Mouse (Mus musculus) liver, adult 2 months (tissue): ENCODE measurements around the gene Igfbp7. TPM values are rescaled to one million over a fixed set of nuclear protein-coding genes. Genes with fewer than 3 reads are reported as not detected.
A peak's percentile ranks its signal among the peaks of the same experiment; 100 is the strongest.

Experiments
- DNase-seq: peaks from one replicate; pipeline ENCODE4 v3.0.0-alpha.2; 2011; ENCODE audit warnings: low read depth, low spot score; ENCODE audit errors: extremely low read depth
- H3K27ac ChIP-seq: fragments of 200-500 bp; replicated peaks from 2 replicates; pipeline ENCODE4 v1.5.1; 2012; ENCODE audit warnings: low read depth, mild to moderate bottlenecking, control low read depth, inconsistent platforms, low read length; ENCODE audit not compliant: insufficient read depth
- H3K27me3 ChIP-seq: fragments of 200-500 bp; 2 replicates; pipeline ENCODE4 v1.6.1; 2012; ENCODE audit warnings: mild to moderate bottlenecking, moderate library complexity, low read length, inconsistent platforms; ENCODE audit not compliant: control insufficient read depth, insufficient read depth
- H3K36me3 ChIP-seq: fragments of 200-500 bp; 2 replicates; pipeline ENCODE4 v1.6.1; 2012; ENCODE audit warnings: low read length, inconsistent platforms; ENCODE audit not compliant: control insufficient read depth, insufficient read depth
- H3K4me1 ChIP-seq: fragments of 200-500 bp; 2 replicates; pipeline ENCODE4 v1.6.1; 2011; ENCODE audit warnings: low read length; ENCODE audit not compliant: control insufficient read depth, insufficient read depth
- H3K4me3 ChIP-seq: fragments of 200-500 bp; 2 replicates; pipeline ENCODE4 v1.5.1; 2011; ENCODE audit warnings: low read depth, mild to moderate bottlenecking, control low read depth, low read length, moderate library complexity; ENCODE audit not compliant: insufficient read depth
- H3K79me2 ChIP-seq: fragments of 200-500 bp; 2 replicates; pipeline ENCODE4 v1.6.1; 2012; ENCODE audit warnings: inconsistent platforms, mild to moderate bottlenecking, low read length, moderate library complexity; ENCODE audit not compliant: control insufficient read depth, insufficient read depth
- H3K9ac ChIP-seq: fragments of 200-500 bp; 2 replicates; pipeline ENCODE4 v1.6.1; 2012; ENCODE audit warnings: low read depth, mild to moderate bottlenecking, control low read depth, inconsistent platforms, low read length
- CTCF ChIP-seq: fragments of 200-500 bp; IDR thresholded peaks from 2 replicates; pipeline ENCODE4 v1.5.1; 2011; ENCODE audit warnings: low read depth, low read length, control low read depth
- POLR2A ChIP-seq: fragments of 200-500 bp; IDR thresholded peaks from 2 replicates; pipeline ENCODE4 v1.6.1; 2011; ENCODE audit warnings: low read length, control low read depth; ENCODE audit not compliant: insufficient read depth; ENCODE audit errors: extremely low read depth
- WGBS: fragments of 180-500 bp; shearing (Covaris S2); methylation state at CpG from one replicate; pipeline ENCODE4 v1.1.7; 2018; 5-methylcytosine and 5-hydroxymethylcytosine counted together
- polyA plus RNA-seq: library from polyadenylated mRNA; depleted of rRNA; stranded (reverse); fragments of >200 nt; gene quantifications from 2 replicates; pipeline ENCODE4 v1.2.3, GENCODE M21; 2012
- total RNA-seq: library from RNA; depleted of rRNA; stranded (reverse); fragments of >200 nt; gene quantifications from 2 replicates; pipeline ENCODE4 v1.2.3, GENCODE M21; 2014

The Igfbp7 gene
- total and polyA plus RNA-seq, 2 experiments, result 69.7 to 336 TPM

DNA sequence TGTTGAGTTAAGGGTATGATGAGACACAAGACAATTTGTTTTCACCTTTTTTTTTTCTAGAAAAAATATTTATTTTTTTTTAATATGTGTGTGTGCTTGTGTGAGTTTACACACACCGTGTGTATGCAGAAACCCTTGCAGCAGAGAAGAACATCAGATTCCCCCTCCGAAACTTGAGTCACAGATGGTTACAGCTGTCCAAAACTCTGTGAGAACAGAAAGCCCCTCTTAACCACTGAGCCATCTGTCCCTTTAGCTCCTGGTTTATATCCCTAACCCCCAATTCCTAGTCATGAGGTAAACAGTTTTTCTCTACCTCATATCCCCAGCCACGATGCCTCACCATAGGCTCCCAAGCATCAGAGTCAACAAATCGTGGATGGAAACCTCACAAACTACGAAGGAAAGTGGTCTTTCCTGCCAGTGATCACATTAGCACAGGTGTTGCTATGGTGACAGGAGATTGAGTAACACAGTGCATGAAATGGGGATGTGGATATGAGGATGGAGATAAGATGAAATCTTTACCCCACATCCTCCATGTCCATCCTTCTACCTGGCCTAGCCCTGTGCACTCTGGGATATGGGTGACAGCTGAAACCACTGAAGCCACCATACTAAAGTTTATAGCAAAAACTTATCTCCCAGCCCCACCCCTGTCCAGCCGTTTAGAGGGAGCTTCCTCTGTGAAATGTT lies 21.8 kb downstream of the Igfbp7 start:
- Histone ChIP-seq H3K4me3 (no peak overlapping the region), H3K4me1 (peaks cover 11% of the 10 kb centered on the region), H3K27ac (no peak overlapping the region), H3K27me3 (no peaks in the 10 kb centered on the region), H3K36me3 (no peaks in the 10 kb centered on the region), H3K79me2 (no peaks in the 10 kb centered on the region; the same call in 1 of the 2 replicates), H3K9ac (no peak overlapping the region)
- no peak for TF ChIP-seq POLR2A
- no peak for TF ChIP-seq CTCF
- 69% methylated on average over 6 of the region's 6 CpGs for WGBS
- no peak for DNase-seq

DNA sequence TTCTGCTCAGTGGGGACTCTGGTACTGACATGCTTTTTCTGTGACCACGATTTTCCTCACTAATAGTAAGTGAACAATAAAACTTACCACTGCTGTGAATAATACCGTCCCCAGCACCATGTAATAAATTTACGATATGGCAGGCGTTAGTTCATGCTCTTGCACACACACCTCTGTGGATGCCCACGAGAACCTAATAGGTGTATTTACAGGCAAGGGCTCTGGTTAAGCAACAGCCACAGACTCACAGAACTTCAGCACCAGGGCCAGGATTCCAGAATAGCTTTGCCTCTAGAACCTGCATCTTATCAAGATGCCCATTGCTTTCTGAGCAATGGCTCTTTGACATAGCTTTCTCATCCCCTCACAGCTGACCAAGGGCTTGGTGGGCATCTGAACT lies 22.6 kb downstream of the Igfbp7 start:
- H3K27me3 ChIP-seq, result no peaks in the 10 kb centered on the region
- TF ChIP-seq POLR2A (no peak), CTCF (no peak)
- DNase-seq, result no peak
- no peaks in the 10 kb centered on the region for H3K36me3 ChIP-seq
- H3K4me3 ChIP-seq, result no peak overlapping the region
- 45% methylated on average over 5 of the region's 5 CpGs for WGBS
- H3K79me2 ChIP-seq, result no peaks in the 10 kb centered on the region; the same call in 1 of the 2 replicates
- no peak overlapping the region for H3K9ac ChIP-seq
- H3K27ac ChIP-seq, result no peak overlapping the region
- H3K4me1 ChIP-seq, result peaks cover 10% of the 10 kb centered on the region

DNA sequence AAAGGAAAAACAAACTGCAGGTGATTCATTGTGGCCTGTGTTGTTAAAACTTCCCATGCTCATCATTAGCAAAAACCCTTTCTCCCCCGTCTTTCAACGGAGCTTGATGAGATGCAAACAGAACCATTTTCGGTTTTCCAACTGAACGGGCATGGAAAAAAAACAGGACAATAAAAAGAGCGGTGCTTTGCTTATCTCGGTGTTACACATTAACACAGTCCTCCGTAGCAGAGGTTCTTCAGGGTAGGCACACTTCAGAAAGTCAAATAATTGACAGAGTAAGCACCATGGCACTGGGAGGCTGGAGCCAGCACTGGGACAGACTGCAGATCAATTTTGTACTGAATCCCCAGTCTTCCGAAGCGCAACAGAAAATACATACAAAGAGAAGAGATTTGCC lies 23.1 kb downstream of the Igfbp7 start:
- Histone ChIP-seq H3K27me3 (no peaks in the 10 kb centered on the region), H3K36me3 (no peaks in the 10 kb centered on the region), H3K4me1 (peaks cover 9% of the 10 kb centered on the region), H3K27ac (no peak overlapping the region), H3K79me2 (no peaks in the 10 kb centered on the region), H3K9ac (no peak overlapping the region), H3K4me3 (no peak overlapping the region)
- peak; percentile 44 for DNase-seq
- TF ChIP-seq POLR2A, result no peak
- TF ChIP-seq CTCF, result no peak
- 16% methylated on average over 9 of the region's 9 CpGs for WGBS

DNA sequence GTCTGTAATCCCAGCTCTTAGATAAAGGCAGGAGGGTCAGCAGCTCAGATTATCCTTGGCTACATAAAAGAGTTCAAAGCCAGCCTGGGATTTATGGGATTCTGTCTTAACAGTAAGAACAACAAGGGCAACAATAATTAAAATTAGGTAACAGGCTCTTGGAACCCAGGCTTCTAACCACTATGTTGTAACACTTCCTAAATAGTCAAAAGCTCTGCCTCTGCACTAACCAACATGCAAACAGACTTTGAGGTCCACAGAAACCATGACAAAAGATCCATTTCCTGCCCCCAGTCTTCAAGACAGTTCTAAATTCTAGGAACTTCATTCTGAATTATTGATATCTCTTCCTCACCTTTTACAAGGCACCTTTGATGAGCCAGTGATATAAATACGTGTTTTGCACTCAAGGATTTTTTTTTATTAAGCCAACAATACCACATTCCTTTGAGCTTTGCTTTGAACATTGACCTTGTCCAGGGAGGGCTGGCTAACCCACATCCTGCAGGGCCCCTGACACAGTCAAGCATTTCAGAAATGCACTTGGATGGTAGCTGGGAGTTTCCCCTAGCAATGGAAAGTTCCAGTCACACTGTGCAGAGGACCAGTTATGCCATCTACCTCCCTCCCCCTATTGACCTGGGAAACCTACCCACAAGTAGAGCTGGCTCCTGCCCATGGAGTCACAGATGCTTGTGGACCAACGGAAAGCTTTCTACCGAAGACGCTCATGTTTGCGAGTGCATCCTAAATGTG lies 23.9 kb downstream of the Igfbp7 start:
- no peak overlapping the region for H3K4me3 ChIP-seq
- whole genome bisulfite sequencing, result 68% methylated on average over 5 of the region's 5 CpGs
- H3K27ac ChIP-seq, result peak overlapping the region; percentile 19; the same call in 1 of the 2 replicates
- no peak for DNase-seq
- no peaks in the 10 kb centered on the region for H3K79me2 ChIP-seq
- TF ChIP-seq CTCF (no peak), POLR2A (no peak)
- no peaks in the 10 kb centered on the region for H3K27me3 ChIP-seq
- no peaks in the 10 kb centered on the region for H3K36me3 ChIP-seq
- peaks cover 9% of the 10 kb centered on the region for H3K4me1 ChIP-seq
- H3K9ac ChIP-seq, result no peak overlapping the region

DNA sequence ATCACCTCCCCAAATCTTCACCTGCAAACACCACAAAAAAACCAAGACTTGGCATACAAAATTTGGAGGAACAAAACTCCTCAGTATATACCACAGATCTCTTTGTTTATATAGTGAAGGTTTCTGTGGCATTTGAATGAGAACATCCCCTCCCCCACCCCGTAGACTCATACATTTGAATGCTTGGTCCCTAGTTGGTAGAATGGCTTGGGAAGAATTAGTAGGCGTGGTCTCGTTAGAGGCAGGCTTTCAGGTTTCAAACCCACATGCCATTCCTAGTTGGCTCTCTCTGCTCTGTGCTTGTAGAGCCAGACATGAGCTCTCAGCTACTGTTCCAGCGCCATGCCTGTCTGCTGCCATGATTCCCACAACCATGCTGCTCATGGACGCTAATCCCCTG lies 26.2 kb downstream of the Igfbp7 start:
- no peaks in the 10 kb centered on the region for H3K79me2 ChIP-seq
- H3K4me3 ChIP-seq, result no peak overlapping the region
- peaks cover 7% of the 10 kb centered on the region for H3K4me1 ChIP-seq
- H3K9ac ChIP-seq, result no peak overlapping the region
- no peaks in the 10 kb centered on the region for H3K27me3 ChIP-seq
- 92% methylated on average over 5 of the region's 5 CpGs for WGBS
- no peaks in the 10 kb centered on the region for H3K36me3 ChIP-seq
- H3K27ac ChIP-seq, result no peak overlapping the region
- no peak for DNase-seq
- TF ChIP-seq POLR2A (no peak), CTCF (no peak)

DNA sequence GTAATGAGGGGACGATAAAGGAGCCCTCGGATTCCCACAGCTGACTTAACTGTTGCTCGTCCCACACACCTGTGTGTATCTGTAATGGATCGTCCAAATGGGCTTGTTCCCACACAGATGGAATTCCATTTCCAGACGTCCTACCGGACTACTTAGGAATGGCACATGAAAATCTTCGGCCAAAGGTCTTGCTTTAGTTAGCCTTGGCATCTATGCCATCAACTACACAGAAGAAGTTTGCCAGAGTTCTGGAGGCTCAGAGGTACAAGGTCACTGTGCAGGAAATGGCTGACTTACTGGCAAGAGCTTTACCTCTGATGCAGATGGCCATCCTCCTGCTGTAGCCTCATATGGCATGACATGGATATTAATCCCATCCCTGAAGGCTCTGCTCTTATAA lies 26.6 kb downstream of the Igfbp7 start:
- Histone ChIP-seq H3K27ac (no peak overlapping the region), H3K27me3 (no peaks in the 10 kb centered on the region), H3K4me3 (no peak overlapping the region), H3K4me1 (peaks cover 7% of the 10 kb centered on the region), H3K36me3 (no peaks in the 10 kb centered on the region), H3K79me2 (no peaks in the 10 kb centered on the region), H3K9ac (no peak overlapping the region)
- no peak for TF ChIP-seq POLR2A
- TF ChIP-seq CTCF, result no peak
- 85% methylated on average over 7 of the region's 7 CpGs for WGBS
- no peak for DNase-seq
